Mouse (Mus musculus) WW6 (cell line): ENCODE data around the gene Fdxr.

ENCODE experiments used
- DNase-seq: peaks from one replicate; pipeline ENCODE4 v3.0.0-alpha.2; 2013; ENCODE audit warnings: low read depth, low spot score

Gene Fdxr

DNA sequence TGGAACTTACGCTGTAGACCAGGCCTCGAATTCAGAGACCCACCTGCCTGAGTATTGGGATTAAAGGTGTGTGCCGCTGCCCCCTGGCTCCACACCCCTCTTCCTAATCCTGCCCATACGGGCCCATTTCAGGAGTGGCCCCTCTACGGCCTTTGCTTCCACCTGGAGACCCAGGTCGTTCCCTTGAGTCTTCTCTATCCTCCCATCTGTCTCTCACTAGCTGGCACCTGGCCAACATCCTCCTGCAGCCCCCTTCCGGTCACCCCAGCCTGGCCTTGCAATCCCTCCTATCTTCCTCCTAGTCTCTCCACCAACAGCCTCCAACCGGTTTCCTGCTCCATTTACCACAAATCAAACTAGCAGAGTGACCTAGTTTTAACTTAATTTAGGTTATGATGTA is 13.0 kb upstream of the Fdxr start:
- DNase-seq, result no peak

- no peak for DNase-seq
These were observed 11.5 kb upstream of the Fdxr start for GRCm38 (mm10) chr11:115288305-115288704.

- DNase-seq, result no peak
These were observed 10.5 kb upstream of the Fdxr start for GRCm38 (mm10) chr11:115287386-115287785.

- no peak for DNase-seq
These were observed 9.5 kb upstream of the Fdxr start for GRCm38 (mm10) chr11:115286201-115286993.

DNA sequence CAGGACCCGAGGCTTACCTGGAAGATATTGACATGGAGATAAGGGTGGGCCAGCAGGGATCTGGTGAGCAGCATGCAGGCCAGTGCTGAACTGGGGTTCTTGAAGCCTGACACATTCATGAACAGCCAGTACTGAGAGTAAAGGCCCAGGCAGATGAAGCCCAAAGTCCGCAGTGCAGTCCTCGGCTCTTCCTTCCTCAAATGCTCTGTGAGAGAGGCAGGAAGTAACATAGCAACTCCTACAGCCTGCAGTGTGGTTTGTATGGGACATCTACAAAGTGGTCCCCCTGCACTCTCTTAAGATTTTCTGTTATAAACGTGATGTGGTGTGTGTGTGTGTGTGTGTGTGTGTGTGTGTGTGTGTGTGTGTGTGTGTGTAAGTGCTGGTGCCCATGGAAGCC is 8.4 kb upstream of the Fdxr start:
- no peak for DNase-seq

GRCm38 (mm10) chr11:115283891-115284620 is 7.2 kb upstream of the Fdxr start:
- DNase-seq, result no peak

DNA sequence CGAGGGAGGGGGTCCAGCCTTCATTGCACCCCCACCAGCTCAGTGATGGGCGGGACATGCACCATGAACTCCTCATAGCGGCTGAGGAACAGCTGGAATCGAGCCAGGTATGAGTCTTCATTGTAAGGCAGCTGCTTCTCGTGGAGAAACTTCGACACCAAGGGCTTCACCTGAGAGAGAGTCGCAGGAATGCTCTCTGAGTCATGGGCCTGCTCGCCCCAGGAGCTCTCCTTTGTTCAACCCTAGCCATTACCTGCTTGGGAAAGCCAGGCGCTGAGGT is 6.6 kb upstream of the Fdxr start:
- DNase-seq, result no peak

- no peak for DNase-seq
These were observed 6.1 kb upstream of the Fdxr start for GRCm38 (mm10) chr11:115282723-115283485.

- no peak for DNase-seq
These were observed 5.4 kb upstream of the Fdxr start for GRCm38 (mm10) chr11:115282295-115282694.

DNA sequence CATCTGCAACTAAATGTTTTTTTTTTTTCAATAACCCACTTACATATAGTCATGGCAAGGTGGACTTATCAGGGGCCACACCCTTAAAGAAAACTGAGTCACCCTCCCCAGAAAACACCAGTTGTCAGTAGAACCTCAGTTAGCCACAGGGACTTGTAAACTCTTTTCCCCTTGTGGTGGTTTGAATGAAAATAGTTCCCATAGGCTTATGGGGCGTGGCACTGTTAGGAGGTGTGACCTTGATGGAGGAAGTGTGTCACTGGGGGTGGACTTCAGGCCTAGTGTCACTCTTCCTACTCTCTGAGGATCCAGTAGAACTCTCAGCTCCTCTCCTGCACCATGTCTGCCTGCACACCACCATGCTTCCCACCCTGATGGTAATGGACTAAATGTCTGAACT is 2.9 kb upstream of the Fdxr start:
- no peak for DNase-seq

GRCm38 (mm10) chr11:115278176-115278575 is 1.3 kb upstream of the Fdxr start:
- DNase-seq, result no peak

GRCm38 (mm10) chr11:115277604-115277975 is 740 bp upstream of the Fdxr start:
- no peak for DNase-seq

DNA sequence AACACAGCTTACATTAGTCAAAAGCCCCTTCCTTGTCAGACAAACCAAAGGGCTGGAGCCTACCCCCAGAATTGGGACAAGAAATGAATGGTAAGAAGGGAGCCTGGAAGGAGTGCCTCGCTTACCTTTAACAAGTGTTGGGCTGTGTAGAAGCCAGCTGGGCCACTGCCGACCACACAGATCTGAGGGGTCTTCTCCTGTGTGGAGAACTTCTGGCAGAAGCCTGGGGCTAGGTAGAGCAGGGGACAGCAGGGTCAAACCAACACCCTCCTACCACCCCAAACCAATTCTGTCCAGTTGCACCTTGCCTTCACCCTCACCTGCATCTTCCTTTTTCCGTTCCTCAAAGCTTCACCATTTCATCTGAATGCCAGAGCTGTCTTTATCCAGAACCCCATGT is 896 bp downstream of the Fdxr start:
- DNase-seq, result no peak

GRCm38 (mm10) chr11:115275509-115275908 is 1.3 kb downstream of the Fdxr start:
- no peak for DNase-seq

- DNase-seq, result no peak
These were observed 2.1 kb downstream of the Fdxr start for GRCm38 (mm10) chr11:115274771-115275170.

DNA sequence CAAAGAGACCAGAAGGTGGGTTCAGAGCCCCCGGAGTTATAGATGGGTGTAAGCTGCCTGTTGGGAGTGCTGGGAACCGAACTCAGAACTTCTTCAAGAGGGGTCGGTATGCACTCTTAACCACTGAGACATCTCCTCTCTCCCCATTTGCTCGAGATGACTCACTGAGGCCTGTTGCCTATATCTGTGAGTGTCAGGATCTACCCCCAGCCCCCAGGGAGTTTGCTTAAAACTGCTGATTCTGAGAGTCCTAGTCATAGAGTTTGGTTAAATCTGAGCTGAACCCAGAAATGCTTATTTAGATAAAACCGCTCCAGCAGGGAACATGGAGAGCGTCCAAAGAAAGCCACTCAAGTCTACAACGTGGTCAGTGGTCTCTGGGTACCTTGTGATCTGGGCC is 2.7 kb downstream of the Fdxr start:
- no peak for DNase-seq

GRCm38 (mm10) chr11:115273735-115274134 is 3.1 kb downstream of the Fdxr start:
- no peak for DNase-seq

- no peak for DNase-seq
These were observed 3.9 kb downstream of the Fdxr start for GRCm38 (mm10) chr11:115272894-115273498.

- DNase-seq, result no peak
These were observed 5.4 kb downstream of the Fdxr start for GRCm38 (mm10) chr11:115271481-115271880.

GRCm38 (mm10) chr11:115271052-115271451 is 5.8 kb downstream of the Fdxr start:
- no peak for DNase-seq

DNA sequence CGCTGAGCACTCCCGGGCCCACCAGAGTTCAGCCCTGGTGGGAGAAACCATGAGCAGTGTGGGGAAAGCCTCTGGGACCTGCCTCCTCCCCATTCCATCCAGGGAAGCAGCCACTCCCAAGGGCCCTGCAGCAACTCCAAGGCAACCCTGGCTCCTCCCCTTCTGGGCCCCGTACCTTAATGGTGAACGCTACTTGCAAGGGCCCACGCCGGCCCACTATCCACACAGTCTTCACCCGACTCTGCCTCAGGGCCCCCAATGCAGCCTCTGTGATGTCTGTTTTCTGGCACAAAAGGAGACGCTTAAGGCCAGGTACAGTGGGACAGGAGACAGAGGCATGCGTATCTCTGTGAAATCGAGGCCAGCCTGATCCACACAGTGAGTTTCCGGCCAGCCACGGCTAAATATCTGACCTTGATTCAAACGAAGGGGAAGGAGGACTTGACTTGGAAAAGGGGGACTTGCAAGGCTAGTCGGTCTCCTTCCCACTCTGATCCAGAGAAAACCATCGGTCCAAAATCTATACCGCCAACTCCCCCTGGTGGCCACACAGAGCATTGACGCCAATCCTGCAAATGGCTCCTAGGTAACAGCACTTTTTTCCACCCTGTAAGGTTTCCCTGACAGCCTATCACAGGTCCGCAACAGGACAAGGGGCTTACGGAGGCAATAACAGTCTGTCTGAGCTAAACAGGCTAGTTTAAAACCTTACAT is 6.5 kb downstream of the Fdxr start:
- DNase-seq, result no peak
